Mouse (Mus musculus) forebrain, embryonic 16.5 days (tissue): ENCODE measurements around the gene Prkcg. TPM values are rescaled to one million over a fixed set of nuclear protein-coding genes. Genes with fewer than 3 reads are reported as not detected.

Source experiments
- ATAC-seq: fragments of 200-750 bp; cut with Nextera tagmentation; 2 replicates; pipeline ENCODE4 v1.8.0; 2017; ENCODE audit warnings: mild to moderate bottlenecking, moderate library complexity
- H3K27ac ChIP-seq: fragments of 300-500 bp; sonication (generic); 2 replicates; pipeline ENCODE4 v1.5.1; 2014; ENCODE audit warnings: low read length, control low read depth
- H3K27me3 ChIP-seq: fragments of 300-500 bp; sonication (generic); replicated peaks from 2 replicates; pipeline ENCODE4 v1.6.1; 2014; ENCODE audit warnings: low read length; ENCODE audit not compliant: control insufficient read depth, insufficient read depth
- H3K36me3 ChIP-seq: fragments of 300-500 bp; sonication (generic); 2 replicates; pipeline ENCODE4 v1.6.1; 2014; ENCODE audit not compliant: control insufficient read depth, insufficient read depth
- H3K4me1 ChIP-seq: fragments of 300-500 bp; sonication (generic); replicated peaks from 2 replicates; pipeline ENCODE4 v1.6.1; 2014; ENCODE audit warnings: low read length; ENCODE audit not compliant: control insufficient read depth, insufficient read depth
- H3K4me2 ChIP-seq: fragments of 300-500 bp; sonication (generic); 2 replicates; pipeline ENCODE4 v1.6.1; 2014; ENCODE audit warnings: mild to moderate bottlenecking, low read length, control low read depth
- H3K4me3 ChIP-seq: fragments of 300-500 bp; sonication (generic); replicated peaks from 2 replicates; pipeline ENCODE4 v1.5.1; 2014; ENCODE audit warnings: mild to moderate bottlenecking, low read length, control low read depth
- H3K9ac ChIP-seq: fragments of 300-500 bp; sonication (generic); replicated peaks from 2 replicates; pipeline ENCODE4 v1.6.1; 2014; ENCODE audit warnings: low read depth, low read length, control low read depth
- H3K9me3 ChIP-seq: fragments of 300-500 bp; sonication (generic); 2 replicates; pipeline ENCODE4 v1.6.1; 2016; ENCODE audit warnings: low read length; ENCODE audit not compliant: control insufficient read depth
- WGBS: fragments of 180-500 bp; shearing (Covaris S2); extraction: QIAGEN DNeasy Blood & Tissue Kit; methylation state at CpG from one replicate; pipeline ENCODE4 v1.1.7; 2014; 5-methylcytosine and 5-hydroxymethylcytosine counted together
- polyA plus RNA-seq: library from polyadenylated mRNA; unstranded; fragments of >200 nt; fragmentation: Nextera tagmentation; extraction: Ambion mirVana; gene quantifications from 2 replicates; pipeline ENCODE4 v1.2.1, GENCODE M21; 2015

The Prkcg gene
- polyA plus RNA-seq, 1 experiment from 2014 or later = 3.5 TPM

GRCm38 (mm10) chr7:3296711-3297110 is 7.7 kb downstream of the Prkcg start:
- no peak overlapping the region for H3K4me3 ChIP-seq
- no peak overlapping the region for H3K27ac ChIP-seq
- no peaks in the 10 kb centered on the region for H3K9me3 ChIP-seq
- WGBS = 93% methylated on average over 16 of the region's 16 CpGs
- no peak overlapping the region for H3K9ac ChIP-seq
- H3K4me2 ChIP-seq = no peak overlapping the region
- peaks cover 16% of the 10 kb centered on the region for H3K4me1 ChIP-seq
- H3K36me3 ChIP-seq = peaks cover 12% of the 10 kb centered on the region
- no peak for ATAC-seq
- peaks cover 3% of the 10 kb centered on the region; the same call in 1 of the 2 replicates for H3K27me3 ChIP-seq

GRCm38 (mm10) chr7:3299941-3300617 is 11.1 kb downstream of the Prkcg start:
- Histone ChIP-seq H3K36me3 (peaks cover 8% of the 10 kb centered on the region), H3K27me3 (peaks cover 5% of the 10 kb centered on the region), H3K9ac (no peak overlapping the region), H3K4me1 (peaks cover 38% of the 10 kb centered on the region), H3K4me2 (no peak overlapping the region), H3K9me3 (no peaks in the 10 kb centered on the region), H3K27ac (peak overlapping the region; percentile 16), H3K4me3 (no peak overlapping the region)
- WGBS = 44% methylated on average over 7 of the region's 7 CpGs
- no peak for ATAC-seq

GRCm38 (mm10) chr7:3300891-3301627 is 12.1 kb downstream of the Prkcg start:
- 79% methylated on average over 8 of the region's 8 CpGs for WGBS
- no peak for ATAC-seq

GRCm38 (mm10) chr7:3301628-3302555 is 12.9 kb downstream of the Prkcg start:
- no peaks in the 10 kb centered on the region for H3K9me3 ChIP-seq
- peaks cover 38% of the 10 kb centered on the region for H3K4me1 ChIP-seq
- peaks cover 7% of the 10 kb centered on the region for H3K27me3 ChIP-seq
- peak; percentile 16; the same call in 1 of the 2 replicates for ATAC-seq
- H3K9ac ChIP-seq = peak overlapping the region; percentile 19; the same call in 1 of the 2 replicates
- no peak overlapping the region for H3K27ac ChIP-seq
- H3K36me3 ChIP-seq = peaks cover 3% of the 10 kb centered on the region; the same call in 1 of the 2 replicates
- peak overlapping the region; percentile 50 for H3K4me3 ChIP-seq
- H3K4me2 ChIP-seq = peak overlapping the region; percentile 78
- WGBS = 7% methylated on average over 33 of the region's 33 CpGs

More at GRCm38 (mm10) chr7:3300891-3301627, 12.1 kb downstream of the Prkcg start:
- H3K36me3 ChIP-seq = peaks cover 8% of the 10 kb centered on the region
- H3K9me3 ChIP-seq = no peaks in the 10 kb centered on the region
- peaks cover 5% of the 10 kb centered on the region for H3K27me3 ChIP-seq
- peaks cover 38% of the 10 kb centered on the region for H3K4me1 ChIP-seq
- H3K9ac ChIP-seq = no peak overlapping the region
- H3K4me2 ChIP-seq = no peak overlapping the region
- no peak overlapping the region for H3K4me3 ChIP-seq
- no peak overlapping the region for H3K27ac ChIP-seq

GRCm38 (mm10) chr7:3302556-3303275 is 13.7 kb downstream of the Prkcg start:
- no peaks in the 10 kb centered on the region for H3K36me3 ChIP-seq
- H3K9ac ChIP-seq = peak overlapping the region; percentile 52
- 0 out of 2 replicates have a peak, but pooled peaks have one; percentile 11 for ATAC-seq
- peaks cover 7% of the 10 kb centered on the region for H3K27me3 ChIP-seq
- H3K4me3 ChIP-seq = peak overlapping the region; percentile 50
- H3K4me2 ChIP-seq = peak overlapping the region; percentile 78
- H3K9me3 ChIP-seq = no peaks in the 10 kb centered on the region
- peaks cover 38% of the 10 kb centered on the region for H3K4me1 ChIP-seq
- no peak overlapping the region for H3K27ac ChIP-seq
- WGBS = under 1% methylated on average over 16 of the region's 16 CpGs

GRCm38 (mm10) chr7:3303276-3303781 is 14.3 kb downstream of the Prkcg start:
- H3K9me3 ChIP-seq = no peaks in the 10 kb centered on the region
- H3K27me3 ChIP-seq = peaks cover 7% of the 10 kb centered on the region
- H3K4me3 ChIP-seq = peak overlapping the region; percentile 50
- H3K4me2 ChIP-seq = peak overlapping the region; percentile 78
- H3K4me1 ChIP-seq = peaks cover 36% of the 10 kb centered on the region
- H3K9ac ChIP-seq = peak overlapping the region; percentile 52
- no peaks in the 10 kb centered on the region for H3K36me3 ChIP-seq
- WGBS = 1% methylated on average over 25 of the region's 29 CpGs
- no peak overlapping the region for H3K27ac ChIP-seq
- peak; percentile 63 for ATAC-seq

- Histone ChIP-seq H3K9me3 (no peaks in the 10 kb centered on the region), H3K36me3 (no peaks in the 10 kb centered on the region), H3K4me2 (peak overlapping the region; percentile 78), H3K4me3 (peak overlapping the region; percentile 50), H3K27me3 (peaks cover 7% of the 10 kb centered on the region), H3K4me1 (peaks cover 34% of the 10 kb centered on the region), H3K9ac (peak overlapping the region; percentile 52), H3K27ac (no peak overlapping the region)
- peak; percentile 32 for ATAC-seq
- WGBS = 4% methylated on average over 12 of the region's 12 CpGs
Measured at GRCm38 (mm10) chr7:3303789-3304188, 14.8 kb downstream of the Prkcg start.

- peak overlapping the region; percentile 52 for H3K9ac ChIP-seq
- peak overlapping the region; percentile 50 for H3K4me3 ChIP-seq
- H3K4me1 ChIP-seq = peaks cover 34% of the 10 kb centered on the region
- peak overlapping the region; percentile 78 for H3K4me2 ChIP-seq
- H3K9me3 ChIP-seq = no peaks in the 10 kb centered on the region
- 4% methylated on average over 10 of the region's 10 CpGs for WGBS
- no peaks in the 10 kb centered on the region for H3K36me3 ChIP-seq
- H3K27me3 ChIP-seq = peaks cover 7% of the 10 kb centered on the region
- H3K27ac ChIP-seq = no peak overlapping the region
- peak; percentile 32 for ATAC-seq
Measured at GRCm38 (mm10) chr7:3304298-3304697, 15.3 kb downstream of the Prkcg start.
